Mouse (Mus musculus) stomach, postnatal 0 days (tissue): ENCODE measurements around the gene Rbpms2.

Experiments
- CTCF ChIP-seq: IDR thresholded peaks from 2 replicates; pipeline ENCODE4 v1.5.1; 2016; ENCODE audit warnings: antibody characterized with exemption, low read depth, mild to moderate bottlenecking, moderate library complexity
- EP300 ChIP-seq: optimal IDR thresholded peaks from 2 replicates; pipeline ENCODE3; 2016; ENCODE audit warnings: antibody characterized with exemption

GRCm38 (mm10) chr9:65702286-65702685, 72.8 kb downstream of the Rbpms2 start:
- TF ChIP-seq EP300, result no peak
- TF ChIP-seq CTCF, result no peak
